Mouse (Mus musculus) gastrocnemius, postnatal 25 days (tissue): ENCODE measurements around the gene Ttc5. TPM values are rescaled to one million over a fixed set of nuclear protein-coding genes. Genes with fewer than 3 reads are reported as not detected.
A peak's percentile ranks its signal among the peaks of the same experiment; 100 is the strongest.
"Not testable (repeated sequence)": the region's sequence is repeated elsewhere in the genome, so short reads cannot be mapped to it uniquely, and the experiment has no call there.

ENCODE experiments used
- DNase-seq: peaks from one replicate; pipeline ENCODE4 v3.0.0; 2022
- long read RNA-seq, 2 experiments: library from polyadenylated mRNA; stranded (forward); transcript quantifications; one replicate each; pipeline ENCODE4 v2.0.0; 2021
- total RNA-seq, 2 experiments: library from RNA; stranded (reverse); gene quantifications; 1 replicate in 1 of 2; 2 replicates in 1 of 2; pipeline ENCODE4 v1.2.3; 2021

Gene Ttc5
- 1 to 10 TPM; 7.4 to 8.2 TPM for total RNA-seq
- long read RNA-seq, experiment 1, transcript Ttc5-201 (10 exons, 1,842 nt), result major isoform, 14 of 17 reads
- long read RNA-seq, experiment 1, partial matches to known transcripts, result 1 of 17 reads
- long read RNA-seq, experiment 1, other reads (novel, unspliced or antisense), result 2 of 17 reads
- long read RNA-seq, experiment 2, transcript Ttc5-201 (10 exons, 1,842 nt), result major isoform, 20 of 23 reads
- long read RNA-seq, experiment 2, partial matches to known transcripts, result 0 of 23 reads
- long read RNA-seq, experiment 2, other reads (novel, unspliced or antisense), result 3 of 23 reads

GRCm38 (mm10) chr14:50785251-50785637 is at the start of gene Ttc5:
Gene Ttc5, minus strand, starts transcription at chr14:50785519.
- peak; percentile 81 for DNase-seq

GRCm38 (mm10) chr14:50834435-50834834 is 49.1 kb upstream of the Ttc5 start:
- DNase-seq, result no peak

GRCm38 (mm10) chr14:50833964-50834363 is 48.6 kb upstream of the Ttc5 start:
- DNase-seq, result no peak

GRCm38 (mm10) chr14:50829878-50830277 is 44.6 kb upstream of the Ttc5 start:
- no peak for DNase-seq

GRCm38 (mm10) chr14:50826579-50826978 is 41.3 kb upstream of the Ttc5 start:
- no peak for DNase-seq

- DNase-seq, result no peak
Observed at GRCm38 (mm10) chr14:50824219-50824618, 38.9 kb upstream of the Ttc5 start.

GRCm38 (mm10) chr14:50823240-50823639 is 37.9 kb upstream of the Ttc5 start:
- no peak for DNase-seq

- DNase-seq, result no peak
Observed at GRCm38 (mm10) chr14:50813060-50813459, 27.7 kb upstream of the Ttc5 start.

- peak; percentile 94 for DNase-seq
Observed at GRCm38 (mm10) chr14:50807487-50808072, 22.3 kb upstream of the Ttc5 start, which contains the start of the genes Ccnb1ip1 and Parp2. Gene Ccnb1ip1, minus strand, starts transcription at chr14:50807732. Gene Parp2, plus strand, starts transcription at chr14:50807841.

GRCm38 (mm10) chr14:50806469-50806868 is 21.1 kb upstream of the Ttc5 start:
- DNase-seq, result not testable (repeated sequence)

- no peak for DNase-seq
Observed at GRCm38 (mm10) chr14:50804683-50805082, 19.4 kb upstream of the Ttc5 start.

GRCm38 (mm10) chr14:50802843-50803562 is 17.7 kb upstream of the Ttc5 start:
- DNase-seq, result no peak

- no peak for DNase-seq
Observed at GRCm38 (mm10) chr14:50802441-50802840, 17.1 kb upstream of the Ttc5 start.

GRCm38 (mm10) chr14:50799502-50800259 is 14.4 kb upstream of the Ttc5 start:
- no peak for DNase-seq

- no peak for DNase-seq
Observed at GRCm38 (mm10) chr14:50798512-50798911, 13.2 kb upstream of the Ttc5 start.

- DNase-seq, result no peak
Observed at GRCm38 (mm10) chr14:50796464-50796863, 11.1 kb upstream of the Ttc5 start.

GRCm38 (mm10) chr14:50795965-50796364 is 10.6 kb upstream of the Ttc5 start:
- DNase-seq, result no peak

- DNase-seq, result no peak
Observed at GRCm38 (mm10) chr14:50795261-50795935, 10.1 kb upstream of the Ttc5 start.

- no peak for DNase-seq
Observed at GRCm38 (mm10) chr14:50788157-50788556, 2.8 kb upstream of the Ttc5 start.

- DNase-seq, result no peak
Observed at GRCm38 (mm10) chr14:50784391-50785250, 698 bp downstream of the Ttc5 start.

GRCm38 (mm10) chr14:50782166-50782565 is 3.2 kb downstream of the Ttc5 start:
- DNase-seq, result no peak
